Mouse (Mus musculus): ENCODE measurements at regions not wholly inside any gene's neighbourhood (a gene's known extent, or its start where the extent isn't known, plus 50 kb on each side); places are given as distances from the start of the nearest gene placed in this dataset.

DNA sequence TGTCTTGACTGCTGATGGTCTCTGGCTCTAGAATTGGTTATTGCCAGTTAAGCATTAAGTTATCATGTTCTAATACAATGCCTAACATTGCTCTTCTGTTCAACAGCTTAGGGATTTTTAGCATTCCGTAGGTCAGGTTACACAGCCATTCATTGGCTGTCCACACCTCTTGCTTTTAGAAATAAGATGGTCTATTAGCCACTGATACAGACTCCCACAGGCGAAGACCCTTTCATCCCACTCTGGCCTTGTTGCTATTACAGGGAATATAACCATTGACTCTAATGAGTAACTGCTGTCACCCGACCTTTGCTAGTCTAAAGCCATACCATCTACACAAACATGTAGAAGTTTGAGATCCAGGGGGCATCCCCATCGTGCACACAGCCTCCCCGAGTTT is 191.6 kb downstream of the Papss1 start:
- no peak for TF ChIP-seq CTCF (IDR thresholded peaks at IDR 0.05; ENCODE audit: extremely low read depth, insufficient read length, insufficient replicate concordance, low read depth, low read length)
- TF ChIP-seq POLR2A (IDR thresholded peaks at IDR 0.05; ENCODE audit: low read depth, low read length): no peak
